Mouse (Mus musculus) subcutaneous adipose tissue, adult 2 months (tissue): ENCODE results near the gene Arl5b. TPM values are rescaled to one million over a fixed set of nuclear protein-coding genes. Genes with fewer than 3 reads are reported as not detected.

Source experiments
- polyA plus RNA-seq: library from polyadenylated mRNA; depleted of rRNA; stranded (reverse); fragments of >200 nt; gene quantifications from 2 replicates; pipeline ENCODE4 v1.2.3, GENCODE M21; 2012; ENCODE audit warnings: low replicate concordance; rRNA removed

Gene Arl5b
- 8.1 and 8.4 TPM in 2 replicates for polyA plus RNA-seq

DNA sequence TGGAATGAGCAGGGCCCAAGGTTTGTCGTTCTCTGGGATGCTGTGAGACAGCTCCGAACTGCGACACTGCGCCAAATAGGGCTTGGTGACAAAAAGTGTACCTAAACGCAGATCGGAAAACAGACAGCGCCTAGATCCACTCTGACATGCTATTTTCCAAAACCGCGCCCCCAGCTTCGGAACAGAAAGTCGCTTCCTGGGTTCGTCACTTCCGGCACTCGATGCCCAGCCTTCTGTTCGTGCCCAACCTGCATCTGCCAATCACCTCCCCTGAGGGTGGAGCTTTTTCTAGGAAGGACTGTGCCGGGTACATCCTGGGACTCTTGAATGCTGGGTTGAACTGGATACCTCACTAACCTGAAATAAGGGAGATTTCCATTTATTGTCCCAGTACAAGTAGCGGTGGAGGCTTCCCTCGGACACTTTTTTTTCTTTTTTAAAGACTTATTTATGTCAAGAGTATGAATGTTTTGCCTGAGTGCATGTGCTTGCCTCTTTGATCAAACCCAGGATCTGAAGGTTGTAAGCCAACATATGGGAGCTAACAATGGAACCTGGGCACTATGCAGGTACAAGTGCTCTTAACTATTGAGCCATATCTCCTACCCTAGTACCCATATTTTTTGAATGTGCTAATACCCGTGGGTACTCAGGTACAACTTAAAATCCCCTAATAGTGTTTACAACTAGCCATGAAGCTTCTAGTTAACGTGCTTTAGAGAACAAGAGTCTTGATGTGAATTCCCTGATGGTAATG, at the start of gene Arl5b:
Gene Arl5b, plus strand, starts transcription at position 279 of the 757 bp plus-strand sequence.

DNA sequence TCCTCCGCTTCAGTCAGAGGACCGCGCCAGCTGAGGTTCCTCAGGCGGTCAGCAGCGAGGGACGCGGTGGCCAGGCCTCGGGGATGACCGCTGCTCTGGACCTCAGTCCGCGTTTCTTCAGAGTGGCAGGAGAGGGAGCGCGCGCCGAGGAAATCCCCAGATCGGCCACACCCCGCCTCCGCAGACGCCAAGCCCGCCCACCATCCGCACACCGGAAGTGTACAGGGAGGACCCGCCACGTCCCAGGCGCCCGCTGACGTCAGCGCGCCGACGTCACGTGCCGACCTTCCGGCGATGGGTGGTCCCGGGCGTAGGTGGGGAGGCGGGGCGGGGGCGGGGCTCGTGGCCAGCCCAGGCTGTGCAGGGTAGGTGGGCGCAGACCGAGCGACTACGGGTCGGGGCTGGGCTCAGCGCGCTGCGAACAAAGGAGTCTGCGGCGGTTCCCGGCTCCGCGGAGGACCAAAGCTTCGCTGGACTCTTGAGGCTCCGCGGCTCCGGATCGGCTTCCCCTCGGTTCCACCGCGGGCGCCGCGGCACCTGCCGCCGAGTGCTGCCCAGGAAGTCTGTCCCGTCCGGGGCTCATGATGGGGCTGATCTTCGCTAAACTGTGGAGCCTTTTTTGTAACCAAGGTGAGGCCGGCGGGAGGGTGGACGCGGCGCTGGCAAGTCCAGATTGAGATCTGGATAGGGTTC, 5.9 kb downstream of the Arl5b start, which contains the start of gene Nsun6:
Gene Nsun6, minus strand, starts transcription at position 125 of the 693 bp plus-strand sequence.

Other genes starting within 250 kb of the Arl5b start
- 5.6 and 5.7 TPM in 2 replicates for gene Nsun6, start 5.7 kb downstream of the Arl5b start, polyA plus RNA-seq